16 mouse cellular contexts compared by ENCODE assay signal in the genomic region with DNA sequence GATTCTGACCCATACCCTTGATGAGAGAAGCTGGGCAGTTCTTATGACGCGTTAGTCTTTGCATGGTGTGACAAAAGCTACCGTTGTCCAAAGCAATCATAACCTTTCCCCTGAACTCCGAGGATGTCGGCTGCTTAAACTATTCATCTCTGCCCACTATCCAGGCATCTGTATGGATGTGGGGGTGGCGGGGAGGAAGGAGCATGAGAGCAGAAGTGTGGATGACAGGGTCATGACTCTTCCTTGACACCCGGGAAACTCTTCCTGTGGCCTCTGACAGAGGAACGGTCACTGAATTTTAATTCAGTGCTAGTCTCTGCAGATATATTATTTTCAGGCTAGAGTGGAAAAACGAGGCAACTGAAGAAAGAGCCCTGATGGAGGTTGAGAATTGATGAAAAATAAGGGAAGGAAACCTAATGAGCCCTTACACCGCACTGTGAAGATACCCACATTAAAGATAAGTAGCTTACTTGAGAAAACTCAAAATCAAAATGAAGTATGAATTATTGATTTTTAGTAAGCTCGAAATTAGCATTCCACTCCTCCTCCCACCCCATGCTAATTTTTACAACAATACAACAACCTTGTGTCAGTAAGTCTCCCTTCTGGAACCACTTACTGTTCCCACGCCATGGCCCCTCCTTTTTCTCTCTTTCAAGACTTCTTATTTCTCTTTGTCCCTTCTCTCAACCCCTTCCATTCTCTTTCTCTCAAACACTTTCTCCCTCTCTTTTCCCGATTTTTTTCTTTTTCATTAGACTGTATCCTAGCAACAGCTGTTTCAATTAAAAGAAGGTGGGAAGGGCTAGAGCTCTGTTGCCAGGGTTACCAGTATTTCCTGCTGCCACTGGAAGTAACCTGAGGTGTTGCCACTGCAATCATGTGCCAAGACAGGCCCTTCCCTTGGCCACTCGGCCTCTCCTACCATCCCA.
DNase-seq lines count a peak whose midpoint lies in the region; ATAC-seq and TF ChIP-seq lines count a peak whose summit lies in the region.
"Had no signal": no experiment of that assay in that cellular context is flagged by ENCODE, and none has a peak within 500 bp of the region (broad histone marks: within the 10 kb centered on the region; RNA-seq: fewer than 3 reads in every experiment).

No protein-coding gene starts in this region.

- no peak for DNase-seq in limb, embryonic 11.5 days (ENCODE audit: low spot score)
- no peak for DNase-seq in limb, embryonic 10.5 days (ENCODE audit: low spot score)
- DNase-seq in hindbrain, postnatal 0 days (ENCODE audit: low spot score): peak; percentile 75
- DNase-seq in neural tube, embryonic 11.5 days (ENCODE audit: low spot score): peak; percentile 33
- DNase-seq in thymus, postnatal 25 days: no peak
- DNase-seq: gastrocnemius, postnatal 25 days; kidney, adult 8-10 months; thymus, adult 2 months had no signal

- no peak overlapping the region for H3K4me3 ChIP-seq in limb, embryonic 11.5 days (ENCODE audit: low read depth, low read length)
- H3K4me3 ChIP-seq in limb, embryonic 10.5 days: no peak overlapping the region
- H3K4me3 ChIP-seq in forebrain, embryonic 13.5 days: no peak overlapping the region
- H3K4me3 ChIP-seq in hindbrain, postnatal 0 days (ENCODE audit: low read length): no peak overlapping the region
- no peak overlapping the region for H3K4me3 ChIP-seq in neural tube, embryonic 11.5 days (ENCODE audit: low read depth, low read length)
- no peak overlapping the region for H3K4me3 ChIP-seq in intestine, embryonic 16.5 days (ENCODE audit: low read length)
- H3K4me3 ChIP-seq: erythroblast, embryonic 14.5 days; heart, embryonic 15.5 days; liver, embryonic 15.5 days; megakaryocyte, embryonic 14.5 days had no signal

- H3K9me3 ChIP-seq in limb, embryonic 11.5 days (ENCODE audit: control insufficient read depth, low read length): no peaks in the 10 kb centered on the region
- no peaks in the 10 kb centered on the region for H3K9me3 ChIP-seq in limb, embryonic 10.5 days (replicated peaks)
- no peaks in the 10 kb centered on the region for H3K9me3 ChIP-seq in forebrain, embryonic 13.5 days (replicated peaks)
- H3K9me3 ChIP-seq in hindbrain, postnatal 0 days (ENCODE audit: low read length): no peaks in the 10 kb centered on the region
- no peaks in the 10 kb centered on the region for H3K9me3 ChIP-seq in neural tube, embryonic 11.5 days (ENCODE audit: control insufficient read depth, low read length)
- H3K9me3 ChIP-seq in intestine, embryonic 16.5 days (ENCODE audit: control insufficient read depth, low read length): no peaks in the 10 kb centered on the region
- H3K9me3 ChIP-seq: heart, embryonic 15.5 days; liver, embryonic 15.5 days; megakaryocyte, embryonic 14.5 days had no signal

- TF ChIP-seq CTCF in hindbrain, postnatal 0 days (IDR thresholded peaks at IDR 0.05; ENCODE audit: low read depth): no peak

- H3K4me1 ChIP-seq in limb, embryonic 11.5 days (ENCODE audit: control insufficient read depth, insufficient read depth, low read length): no peaks in the 10 kb centered on the region
- H3K4me1 ChIP-seq in limb, embryonic 10.5 days: peaks cover 9% of the 10 kb centered on the region
- H3K4me1 ChIP-seq in forebrain, embryonic 13.5 days: peaks cover 19% of the 10 kb centered on the region
- H3K4me1 ChIP-seq in hindbrain, postnatal 0 days (ENCODE audit: insufficient read depth, low read length): no peaks in the 10 kb centered on the region
- peaks cover 7% of the 10 kb centered on the region for H3K4me1 ChIP-seq in neural tube, embryonic 11.5 days (ENCODE audit: control insufficient read depth, insufficient read depth, low read length)
- H3K4me1 ChIP-seq in intestine, embryonic 16.5 days (ENCODE audit: control insufficient read depth, insufficient read depth, low read length): no peaks in the 10 kb centered on the region
- H3K4me1 ChIP-seq: heart, embryonic 15.5 days; liver, embryonic 15.5 days; megakaryocyte, embryonic 14.5 days had no signal

- H3K27ac ChIP-seq in limb, embryonic 11.5 days (replicated peaks; ENCODE audit: low read depth, low read length): no peak overlapping the region
- H3K27ac ChIP-seq in limb, embryonic 10.5 days: no peak overlapping the region
- H3K27ac ChIP-seq in forebrain, embryonic 13.5 days: no peak overlapping the region
- peak overlapping the region; percentile 22; the same call in 1 of the 2 replicates for H3K27ac ChIP-seq in hindbrain, postnatal 0 days
- no peak overlapping the region for H3K27ac ChIP-seq in neural tube, embryonic 11.5 days (ENCODE audit: low read depth, low read length)
- no peak overlapping the region for H3K27ac ChIP-seq in intestine, embryonic 16.5 days (ENCODE audit: low read length)
- H3K27ac ChIP-seq: heart, embryonic 15.5 days; liver, embryonic 15.5 days had no signal

- no peak overlapping the region for H3K9ac ChIP-seq in limb, embryonic 11.5 days (ENCODE audit: low read length)
- H3K9ac ChIP-seq in forebrain, embryonic 13.5 days: no peak overlapping the region
- H3K9ac ChIP-seq in hindbrain, postnatal 0 days (replicated peaks; ENCODE audit: low read length): no peak overlapping the region
- H3K9ac ChIP-seq in neural tube, embryonic 11.5 days (ENCODE audit: low read length): no peak overlapping the region
- no peak overlapping the region for H3K9ac ChIP-seq in intestine, embryonic 16.5 days (ENCODE audit: low read depth, low read length)
- H3K9ac ChIP-seq: heart, embryonic 15.5 days; liver, embryonic 15.5 days had no signal

- peak; percentile 41; the same call in 1 of the 2 replicates for ATAC-seq in limb, embryonic 11.5 days (ENCODE audit: insufficient number of reproducible peaks, low FRiP score, low TSS enrichment, low read depth)
- ATAC-seq in forebrain, embryonic 13.5 days: peak; percentile 88
- peak; percentile 89 for ATAC-seq in hindbrain, postnatal 0 days
- ATAC-seq in neural tube, embryonic 11.5 days (ENCODE audit: insufficient read depth, low FRiP score, low TSS enrichment): peak; percentile 75
- ATAC-seq in intestine, embryonic 16.5 days: no peak
- no peak for ATAC-seq in activated CD4-positive, CD25-positive, alpha-beta regulatory T cell, adult 4 months

- H3K4me2 ChIP-seq in limb, embryonic 11.5 days (ENCODE audit: low read depth, severe bottlenecking): no peak overlapping the region
- no peak overlapping the region for H3K4me2 ChIP-seq in forebrain, embryonic 13.5 days
- peak overlapping the region; percentile 33 for H3K4me2 ChIP-seq in hindbrain, postnatal 0 days (ENCODE audit: low read depth, low read length)
- H3K4me2 ChIP-seq in neural tube, embryonic 11.5 days (ENCODE audit: low read depth): no peak overlapping the region
- H3K4me2 ChIP-seq in intestine, embryonic 16.5 days (ENCODE audit: low read depth, low read length): no peak overlapping the region
- H3K4me2 ChIP-seq: heart, embryonic 15.5 days; liver, embryonic 15.5 days had no signal

- H3K36me3 ChIP-seq in limb, embryonic 11.5 days (ENCODE audit: control insufficient read depth, insufficient read depth, low read length): no peaks in the 10 kb centered on the region
- H3K36me3 ChIP-seq in limb, embryonic 10.5 days: no peaks in the 10 kb centered on the region
- no peaks in the 10 kb centered on the region for H3K36me3 ChIP-seq in forebrain, embryonic 13.5 days (ENCODE audit: poor library complexity, severe bottlenecking)
- no peaks in the 10 kb centered on the region for H3K36me3 ChIP-seq in hindbrain, postnatal 0 days (ENCODE audit: insufficient read depth, low read length)
- H3K36me3 ChIP-seq in neural tube, embryonic 11.5 days (ENCODE audit: control insufficient read depth, insufficient read depth, low read length): no peaks in the 10 kb centered on the region
- no peaks in the 10 kb centered on the region for H3K36me3 ChIP-seq in intestine, embryonic 16.5 days (ENCODE audit: control insufficient read depth, insufficient read depth, low read length)
- H3K36me3 ChIP-seq: G1E; heart, embryonic 15.5 days; liver, embryonic 15.5 days had no signal

- WGBS in limb, embryonic 11.5 days: 55% methylated on average over 14 of the region's 14 CpGs
- 51% methylated on average over 14 of the region's 14 CpGs for WGBS in limb, embryonic 10.5 days
- 42% methylated on average over 14 of the region's 14 CpGs for WGBS in forebrain, embryonic 13.5 days
- 18% methylated on average over 14 of the region's 14 CpGs for WGBS in hindbrain, postnatal 0 days
- 44% methylated on average over 14 of the region's 14 CpGs for WGBS in neural tube, embryonic 11.5 days
- 69% methylated on average over 14 of the region's 14 CpGs for WGBS in intestine, embryonic 16.5 days

- no peaks in the 10 kb centered on the region for H3K27me3 ChIP-seq in limb, embryonic 11.5 days (ENCODE audit: control insufficient read depth, insufficient read depth, low read length)
- H3K27me3 ChIP-seq in limb, embryonic 10.5 days (ENCODE audit: low read depth, poor library complexity, severe bottlenecking): no peaks in the 10 kb centered on the region
- no peaks in the 10 kb centered on the region for H3K27me3 ChIP-seq in forebrain, embryonic 13.5 days
- no peaks in the 10 kb centered on the region for H3K27me3 ChIP-seq in hindbrain, postnatal 0 days (ENCODE audit: insufficient read depth, low read length)
- no peaks in the 10 kb centered on the region for H3K27me3 ChIP-seq in neural tube, embryonic 11.5 days (ENCODE audit: control insufficient read depth, insufficient read depth, low read length)
- H3K27me3 ChIP-seq in intestine, embryonic 16.5 days (replicated peaks; ENCODE audit: control insufficient read depth, insufficient read depth, low read length): no peaks in the 10 kb centered on the region
- H3K27me3 ChIP-seq: heart, embryonic 15.5 days; liver, embryonic 15.5 days; megakaryocyte, embryonic 14.5 days had no signal

Comparison
In these comparisons a context has a peak if more than half of its experiments do, and no peak if none do; other contexts are left out.
1. ATAC-seq: peak in limb, embryonic 11.5 days (single experiment), forebrain, embryonic 13.5 days (single experiment), hindbrain, postnatal 0 days (single experiment) and neural tube, embryonic 11.5 days (single experiment); none in intestine, embryonic 16.5 days (single experiment) and activated CD4-positive, CD25-positive, alpha-beta regulatory T cell, adult 4 months (single experiment).
2. DNase-seq: peak in hindbrain, postnatal 0 days (single experiment) and neural tube, embryonic 11.5 days (single experiment); none in limb, embryonic 11.5 days (single experiment), limb, embryonic 10.5 days (single experiment) and thymus, postnatal 25 days (single experiment).